Mouse (Mus musculus) olfactory bulb, adult 2 months (tissue): ENCODE data around the gene Tmed2.

Experiments used
- CTCF ChIP-seq: fragments of 200-500 bp; IDR thresholded peaks from 2 replicates; pipeline ENCODE4 v1.5.1; 2012; ENCODE audit warnings: low read depth, mild to moderate bottlenecking, low read length, moderate library complexity; ENCODE audit not compliant: insufficient read depth
- POLR2A ChIP-seq: fragments of 200-500 bp; IDR thresholded peaks from 2 replicates; pipeline ENCODE4 v1.6.1; 2012; ENCODE audit warnings: mild to moderate bottlenecking, low read depth, low read length, moderate library complexity; ENCODE audit not compliant: insufficient read depth

GRCm38 (mm10) chr5:124518648-124519047 is 21.8 kb upstream of the Tmed2 start:
- TF ChIP-seq POLR2A (no peak), CTCF (no peak)
